Mouse (Mus musculus): Measurements from ENCODE around the gene Cct7. TPM values are rescaled to one million over a fixed set of nuclear protein-coding genes. Genes with fewer than 3 reads are reported as not detected.
"Not testable (repeated sequence)": the region's sequence is repeated elsewhere in the genome, so short reads cannot be mapped to it uniquely, and the experiment has no call there.

The Cct7 gene
- total RNA-seq (2021): 100 to 1,000 TPM; 310 to 311 TPM

DNA sequence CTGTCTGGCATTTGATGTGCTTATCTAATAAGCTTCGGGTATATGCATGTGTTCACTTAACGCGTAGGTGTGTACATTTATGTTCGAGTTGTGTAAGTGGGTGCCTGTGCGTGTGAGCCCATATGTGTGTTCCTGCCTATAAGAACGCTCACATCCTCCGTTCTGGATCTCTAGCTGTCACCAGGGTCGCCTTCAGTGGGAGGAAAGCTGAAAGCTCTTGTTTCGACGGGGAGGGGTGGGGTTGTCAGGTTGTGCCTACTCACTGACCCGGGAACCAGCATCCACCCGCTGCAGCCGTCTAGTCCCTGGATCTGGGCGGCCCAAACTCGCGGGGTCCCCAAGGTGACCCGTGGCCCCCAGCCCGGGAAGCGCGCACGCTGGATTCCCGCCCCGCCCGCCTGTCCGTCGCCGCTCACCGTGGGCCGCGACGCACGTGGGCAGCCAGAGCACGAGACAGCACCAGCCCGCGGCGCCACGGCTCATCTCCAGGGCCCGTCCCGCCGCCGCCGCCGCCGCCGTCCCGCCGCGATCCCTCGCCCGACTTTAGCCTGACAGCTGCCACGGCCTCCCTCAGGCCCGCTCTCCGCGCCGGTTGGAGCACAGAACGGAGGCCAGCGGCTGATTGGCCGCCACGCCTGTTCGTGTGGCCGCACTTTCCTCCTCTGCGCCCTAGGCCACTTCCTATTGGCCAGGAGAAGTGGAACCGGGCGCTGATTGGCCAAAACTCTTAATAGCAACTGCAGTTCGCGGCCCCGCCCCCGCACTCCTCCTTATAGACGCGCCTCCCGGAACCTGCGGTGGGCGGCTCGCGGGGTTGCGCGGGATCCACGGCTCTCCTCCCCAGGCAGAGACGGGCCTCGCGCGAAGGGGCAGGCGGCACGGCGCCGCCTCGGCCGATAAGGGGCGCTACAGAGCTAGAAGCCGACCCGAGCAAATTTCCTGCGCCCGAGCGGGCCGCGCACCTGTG, at the start of gene Cct7:
Gene Cct7, plus strand, starts transcription at position 818 of the 967 bp plus-strand sequence.
- peak; percentile 99 for DNase-seq
- intact Hi-C loops (cut with DNase I): no loop called here

DNA sequence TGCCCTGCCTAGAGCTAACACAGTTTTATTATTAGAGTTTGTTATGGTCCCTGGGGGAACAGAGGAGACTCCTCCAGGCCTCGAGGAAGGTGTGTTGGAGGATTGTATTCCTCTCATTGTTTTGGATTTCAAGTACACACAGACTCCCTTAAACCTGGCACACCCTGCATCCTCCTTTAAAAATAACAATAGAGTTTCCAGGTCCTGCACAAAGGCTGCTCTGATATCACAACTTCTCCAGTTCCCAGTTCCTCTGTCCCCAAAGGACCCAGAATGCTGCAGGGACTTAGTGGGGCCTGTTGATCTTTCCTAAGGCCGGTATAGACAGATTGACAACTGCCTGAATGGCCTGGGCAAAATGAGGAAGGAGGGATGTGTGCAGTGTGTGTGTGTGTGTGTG, 48.7 kb upstream of the Cct7 start:
- no peak for DNase-seq
- intact Hi-C loops (cut with DNase I): no loop called here

DNA sequence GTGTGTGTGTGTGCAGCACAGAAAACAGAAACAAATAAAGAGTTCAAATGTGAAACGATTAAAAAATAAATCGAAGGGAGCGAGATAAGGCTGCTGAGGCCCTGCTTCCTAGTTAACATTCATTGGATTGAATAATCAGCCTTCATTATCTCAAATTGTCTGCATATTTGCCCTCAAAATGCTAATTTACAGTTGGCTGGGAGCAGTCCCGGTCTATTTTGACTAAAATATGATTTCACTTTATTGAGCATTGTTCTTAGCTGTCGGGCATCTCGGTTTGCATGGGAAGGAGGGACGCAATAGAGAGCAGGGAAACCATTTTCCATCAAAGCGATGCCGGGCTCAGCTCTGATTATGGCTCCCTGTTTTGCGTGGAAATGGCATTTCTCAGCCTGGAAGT, 48.3 kb upstream of the Cct7 start:
- no peak for DNase-seq
- intact Hi-C loops (cut with DNase I): no loop called here

DNA sequence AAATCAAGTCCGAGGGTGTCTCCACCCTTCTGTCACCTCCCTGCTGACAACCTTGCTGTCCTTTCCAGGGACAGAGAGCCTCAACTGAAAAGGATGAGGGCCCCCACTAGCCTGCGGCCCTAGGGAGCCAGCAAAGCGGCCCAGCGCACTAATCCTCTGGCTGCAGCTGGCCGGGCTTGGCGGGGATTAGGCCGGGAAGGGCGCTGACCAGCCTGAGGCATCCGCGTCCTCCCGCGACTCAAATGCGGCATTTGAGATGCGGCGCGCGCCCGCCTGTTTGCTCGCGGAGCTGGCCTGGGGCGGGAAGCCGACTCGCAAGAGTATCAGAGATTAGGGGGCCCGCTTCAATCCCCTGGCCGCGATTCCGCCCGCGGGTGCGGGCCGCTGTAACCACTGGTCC, 42.3 kb upstream of the Cct7 start:
- no peak for DNase-seq
- intact Hi-C loops (cut with DNase I): no loop called here

DNA sequence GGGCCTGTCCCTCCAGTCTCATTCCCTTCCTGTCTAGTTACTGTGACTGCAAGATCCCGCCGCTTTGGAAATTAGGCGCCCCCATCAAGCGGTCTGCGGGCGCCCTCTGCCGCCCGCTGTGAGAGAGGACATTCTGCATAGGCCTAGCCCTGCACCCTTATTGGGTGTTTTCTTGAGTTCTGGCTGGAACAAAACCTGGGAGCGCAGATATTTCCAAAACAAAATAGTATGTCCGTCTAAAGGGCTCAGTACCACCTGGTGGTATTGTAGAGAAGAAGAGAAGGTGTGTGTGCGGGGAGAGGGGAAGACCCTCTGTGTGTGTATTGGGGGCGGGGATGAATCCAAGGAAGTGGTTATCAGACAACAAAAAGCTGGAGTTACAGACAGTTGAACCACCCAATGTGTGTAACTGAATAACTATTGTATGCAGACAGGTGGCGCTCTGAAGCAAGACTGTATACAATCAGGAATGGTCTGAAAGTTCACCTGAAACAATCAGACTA, 40.5 kb upstream of the Cct7 start:
- intact Hi-C loops (cut with DNase I): loop anchor here (2.0 kb wide), 1 partner anchor 250 kb away; no protein-coding TSS in a partner anchor
- DNase-seq: peak; percentile 61

DNA sequence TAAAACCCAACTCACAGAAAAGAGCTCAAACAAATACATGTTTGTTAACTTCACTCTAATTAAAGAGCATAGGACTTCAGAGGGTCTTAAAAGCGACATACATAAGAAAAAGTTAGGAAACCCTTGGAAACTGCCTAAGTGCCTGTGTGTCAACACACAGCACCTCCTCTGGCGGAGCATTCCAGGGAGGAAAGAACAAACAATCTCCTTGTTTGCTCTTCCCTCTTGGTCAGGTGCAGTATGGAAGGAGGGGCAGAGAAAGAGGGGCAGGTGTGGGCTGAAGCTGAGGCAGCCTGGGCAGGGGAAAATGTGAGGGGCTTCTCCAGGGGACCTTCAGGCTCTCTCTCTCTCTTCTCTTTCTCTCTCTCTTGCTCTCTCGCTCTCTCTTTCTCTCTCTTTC, 35.5 kb upstream of the Cct7 start:
- no peak for DNase-seq
- intact Hi-C loops (cut with DNase I): no loop called here

DNA sequence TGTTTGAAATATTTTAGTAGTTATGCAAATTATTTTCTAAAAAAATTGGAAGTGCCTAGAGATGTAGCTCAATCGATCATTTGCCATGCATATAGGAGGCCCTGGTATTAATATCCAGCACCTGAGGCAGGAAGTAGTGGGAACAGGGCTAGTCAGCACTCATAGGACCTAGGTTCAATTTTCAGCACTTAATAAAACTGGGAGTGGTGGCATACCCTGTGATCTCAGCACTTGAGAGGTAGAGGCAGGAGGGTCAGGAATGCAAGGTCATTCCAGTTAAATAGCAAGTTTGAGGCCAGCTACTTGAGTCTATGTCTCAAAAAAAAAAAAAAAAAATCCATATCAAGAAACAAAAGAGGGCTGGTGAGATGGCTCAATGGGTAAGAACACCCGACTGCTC, 32.2 kb upstream of the Cct7 start:
- intact Hi-C loops (cut with DNase I): no loop called here
- no peak for DNase-seq

DNA sequence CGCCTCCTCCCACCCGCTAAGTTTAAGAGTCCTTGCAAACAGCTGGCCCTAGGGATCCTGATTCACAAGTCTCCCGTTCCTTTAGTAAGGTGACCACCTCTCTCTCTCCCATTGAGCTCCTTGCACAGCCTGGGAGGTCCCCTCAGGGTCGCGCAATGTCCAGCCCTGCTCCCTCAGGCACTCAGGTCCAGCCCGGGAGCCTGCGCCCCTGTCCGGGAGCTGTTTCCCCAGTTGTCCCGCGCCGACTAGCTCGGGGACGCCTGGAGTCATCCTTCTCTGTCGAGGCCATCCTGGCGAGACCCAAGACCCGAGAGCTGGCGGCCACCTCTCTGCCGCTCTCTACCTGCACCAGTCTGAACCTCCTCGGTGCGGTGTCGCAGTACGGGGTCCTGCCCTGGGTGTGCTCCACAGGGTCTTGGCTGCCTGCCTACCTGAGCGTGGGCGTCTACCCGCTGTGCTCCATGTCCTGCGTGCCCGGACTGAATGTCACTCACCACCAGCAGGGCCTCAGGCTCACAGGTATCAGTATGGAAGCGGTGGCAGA, 27.4 kb upstream of the Cct7 start, which contains the start of gene Noto:
Gene Noto, plus strand, starts transcription at position 51 of the 544 bp plus-strand sequence.
- intact Hi-C loops (cut with DNase I): no loop called here

DNA sequence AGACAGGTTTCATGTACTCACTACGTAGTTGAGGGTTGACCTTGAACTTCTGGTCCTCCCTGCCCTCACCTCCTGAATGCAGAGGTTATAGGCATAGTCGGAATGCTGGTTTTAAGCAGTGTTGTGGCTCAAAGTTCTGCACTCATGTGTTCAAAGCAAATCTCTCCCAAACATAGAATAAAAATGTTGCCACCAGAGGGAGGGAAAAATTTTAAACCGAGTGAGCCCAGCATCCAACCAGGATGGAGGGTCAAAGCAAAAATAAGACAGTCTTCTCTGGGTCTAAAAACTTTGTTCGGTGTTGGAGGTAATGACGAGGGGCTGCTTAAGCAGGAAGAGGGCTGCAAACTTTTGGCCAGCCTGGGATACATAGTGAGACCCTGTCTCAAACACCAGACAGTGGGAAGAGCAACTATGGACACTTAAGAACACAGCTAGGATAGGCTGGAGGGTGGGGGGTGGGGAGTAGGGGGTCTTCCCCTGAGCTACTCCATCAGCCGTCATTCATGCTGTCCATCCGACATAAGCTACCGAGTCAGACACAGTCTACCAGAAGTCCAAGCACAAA, 20.0 kb upstream of the Cct7 start:
- DNase-seq: no peak
- intact Hi-C loops (cut with DNase I): no loop called here

More for the DNA sequence above, 27.4 kb upstream of the Cct7 start, which contains the start of gene Noto:
- DNase-seq: no peak

DNA sequence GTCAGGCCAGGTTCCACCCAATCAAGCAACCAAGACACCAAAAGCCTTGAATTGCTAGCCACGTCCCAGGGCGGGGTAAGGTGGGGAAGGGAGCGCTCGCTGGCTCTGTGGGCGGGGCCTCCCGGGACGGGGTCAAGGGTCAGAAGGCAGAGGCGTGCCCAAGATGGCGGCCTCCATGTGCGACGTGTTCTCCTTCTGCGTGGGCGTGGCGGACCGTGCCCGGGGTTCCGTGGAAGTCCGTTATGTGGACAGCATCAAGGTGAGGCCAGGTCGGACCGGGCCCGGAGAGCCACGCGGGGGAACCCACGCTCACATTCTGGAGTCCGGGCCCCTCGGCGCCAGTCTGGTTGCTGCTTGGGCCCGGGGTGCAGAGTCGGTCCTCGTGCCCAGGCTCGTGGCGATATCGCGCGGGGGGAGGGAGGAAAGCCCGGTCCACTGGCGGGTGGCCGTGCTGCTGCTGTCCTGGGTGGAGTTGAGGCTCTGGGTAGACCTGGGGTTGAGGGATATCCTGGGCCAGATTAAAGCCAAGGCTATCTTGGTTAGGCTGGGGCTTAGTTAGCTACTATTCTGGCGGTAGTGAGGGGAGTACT, 19.4 kb upstream of the Cct7 start, which contains the start of gene Smyd5:
Gene Smyd5, plus strand, starts transcription at position 148 of the 590 bp plus-strand sequence.
- intact Hi-C loops (cut with DNase I): no loop called here

DNA sequence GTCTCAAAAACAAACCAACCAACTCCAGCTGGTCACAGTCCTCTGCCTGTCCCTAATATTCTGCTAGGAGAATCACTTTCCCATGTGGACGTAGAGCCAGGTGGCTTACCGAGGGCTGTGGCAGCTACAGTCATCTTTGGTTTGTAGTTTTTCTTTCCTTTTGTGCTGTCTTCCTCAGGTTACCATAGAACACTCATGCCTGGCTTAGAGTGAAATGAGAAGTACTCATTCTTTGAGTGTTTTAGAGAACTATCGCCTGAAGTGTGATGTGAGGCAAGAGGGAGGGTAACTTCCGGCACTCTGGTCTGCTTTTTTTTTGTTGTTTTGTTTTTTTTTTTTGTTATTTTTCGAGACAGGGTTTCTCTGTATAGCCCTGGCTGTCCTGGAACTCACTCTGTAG, 17.4 kb upstream of the Cct7 start:
- DNase-seq: no peak
- intact Hi-C loops (cut with DNase I): no loop called here

More for the DNA sequence above, 19.4 kb upstream of the Cct7 start, which contains the start of gene Smyd5:
- peak; percentile 83 for DNase-seq

DNA sequence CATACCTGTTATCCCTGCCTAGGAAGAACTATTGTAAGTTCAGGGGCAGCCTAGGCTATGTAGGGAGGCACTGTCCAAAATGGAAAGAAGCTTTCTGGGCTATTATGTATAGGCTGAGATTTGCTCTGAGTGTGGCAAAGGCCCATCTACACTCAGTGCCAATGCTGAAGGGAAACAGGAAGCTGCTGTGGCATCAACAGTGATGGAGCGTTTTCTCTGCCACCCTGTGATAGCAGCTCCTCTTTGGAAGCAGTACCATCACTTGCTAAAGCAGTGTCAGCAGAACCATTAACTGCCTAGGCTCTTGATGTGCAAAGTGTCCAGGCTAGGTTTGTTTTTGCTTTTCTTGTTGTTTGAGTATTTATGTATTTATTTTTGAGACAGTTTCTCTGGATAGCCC, 15.1 kb upstream of the Cct7 start:
- intact Hi-C loops (cut with DNase I): no loop called here
- no peak for DNase-seq

DNA sequence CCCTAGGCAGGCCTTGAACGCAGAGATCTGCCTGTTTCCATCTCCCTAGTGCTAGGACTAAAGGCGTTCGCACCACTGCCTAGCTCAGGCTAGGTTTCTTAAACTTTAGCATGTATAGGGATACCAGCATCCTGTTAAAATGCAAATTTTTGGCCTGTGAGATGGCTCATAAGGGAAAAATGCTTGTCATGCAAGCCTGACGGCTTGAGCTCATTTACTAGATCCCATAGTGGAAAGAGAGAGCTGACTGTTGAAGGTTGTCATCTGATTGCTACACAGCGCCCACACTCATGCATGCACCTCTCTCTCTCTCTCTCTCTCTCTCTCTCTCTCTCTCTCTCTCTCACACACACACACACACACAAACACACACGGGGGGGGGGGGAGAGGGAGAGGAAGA, 14.7 kb upstream of the Cct7 start:
- intact Hi-C loops (cut with DNase I): no loop called here
- DNase-seq: no peak

DNA sequence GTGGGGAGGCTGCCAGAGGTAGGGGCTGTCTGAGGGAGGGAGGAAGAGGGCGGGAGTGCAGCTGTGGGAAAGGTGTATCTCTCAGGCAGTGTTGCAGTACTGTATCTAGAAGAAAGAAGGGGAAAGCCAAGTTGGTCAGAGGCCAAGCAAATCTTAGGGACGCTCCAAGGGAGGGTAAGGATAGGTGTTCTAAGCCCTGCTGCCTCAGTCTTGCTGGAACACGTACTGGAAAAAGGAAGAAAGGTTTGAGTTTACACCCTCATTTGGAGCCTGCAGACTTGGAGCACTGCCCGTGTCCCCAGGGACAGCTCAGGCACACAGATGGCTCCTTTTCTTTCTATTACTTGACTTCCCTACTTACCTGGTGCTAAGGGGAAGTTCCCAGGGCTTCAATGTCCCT, 10.2 kb upstream of the Cct7 start:
- intact Hi-C loops (cut with DNase I): no loop called here
- no peak for DNase-seq

DNA sequence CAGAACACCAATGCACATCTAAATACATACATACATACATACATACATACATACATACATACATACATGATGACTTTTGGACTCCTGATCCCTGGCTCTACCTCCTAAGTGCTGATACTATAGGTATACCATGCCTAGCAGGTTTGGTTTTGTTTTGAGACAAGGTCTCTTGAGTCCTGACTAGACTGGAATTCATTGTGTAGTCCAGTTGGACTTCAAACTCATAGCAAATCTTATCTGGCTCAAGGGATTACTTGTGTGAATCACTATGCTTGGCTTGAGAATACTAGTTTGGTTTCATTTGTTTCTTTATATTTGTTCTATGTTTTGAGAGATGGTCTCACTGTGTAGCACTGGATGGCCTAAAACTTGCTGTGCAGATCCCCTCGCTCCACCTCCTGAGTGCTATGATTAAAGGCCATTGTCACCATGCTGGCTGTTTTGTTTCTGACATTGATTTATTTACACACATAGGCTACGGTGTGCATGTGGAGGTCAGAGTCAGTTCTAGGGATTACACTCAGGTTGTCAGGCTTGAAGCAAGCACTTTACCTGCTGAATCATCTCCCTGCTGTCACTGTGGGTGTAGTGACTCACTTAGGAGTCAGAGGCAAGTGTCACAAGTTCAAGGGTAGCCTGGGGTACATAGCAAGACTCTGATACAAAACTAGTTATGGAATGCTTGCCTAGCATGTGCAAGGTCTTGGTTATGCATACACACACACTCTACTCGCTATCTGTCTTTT, 7.7 kb upstream of the Cct7 start:
- no peak for DNase-seq
- intact Hi-C loops (cut with DNase I): no loop called here

DNA sequence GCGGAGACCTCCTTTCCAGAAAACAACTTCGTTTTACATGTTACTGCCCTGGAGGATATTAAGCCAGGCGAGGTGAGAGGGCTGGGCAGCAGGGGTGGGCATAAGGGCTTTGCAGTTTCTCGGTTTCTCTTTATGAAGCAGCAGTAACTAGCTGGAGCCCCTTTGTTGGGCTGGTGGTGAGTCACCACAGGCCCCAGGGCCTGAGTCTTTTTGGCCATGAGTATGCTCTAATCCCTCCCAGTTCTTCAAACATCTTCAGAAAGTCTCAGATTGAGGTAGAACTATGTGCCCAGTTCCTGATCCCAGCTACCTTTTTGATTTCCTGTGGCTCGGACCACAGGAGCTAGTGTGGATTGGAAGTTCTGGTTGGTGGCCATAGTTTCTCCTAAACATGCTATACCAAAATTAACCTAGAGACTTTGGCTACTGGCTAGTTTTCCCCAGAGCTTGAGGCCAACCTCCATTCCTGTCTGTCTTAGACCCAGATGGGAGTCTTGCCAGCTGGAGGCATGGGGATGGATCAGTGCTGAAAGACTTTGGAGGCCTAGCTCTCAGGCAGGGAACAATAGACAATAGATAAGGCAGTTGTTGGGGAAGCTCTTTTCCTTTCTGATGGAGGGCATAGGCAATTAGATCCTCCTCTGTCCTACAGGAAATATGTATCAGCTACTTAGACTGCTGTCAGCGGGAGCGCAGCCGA, 6.9 kb upstream of the Cct7 start:
- DNase-seq: no peak
- intact Hi-C loops (cut with DNase I): no loop called here

DNA sequence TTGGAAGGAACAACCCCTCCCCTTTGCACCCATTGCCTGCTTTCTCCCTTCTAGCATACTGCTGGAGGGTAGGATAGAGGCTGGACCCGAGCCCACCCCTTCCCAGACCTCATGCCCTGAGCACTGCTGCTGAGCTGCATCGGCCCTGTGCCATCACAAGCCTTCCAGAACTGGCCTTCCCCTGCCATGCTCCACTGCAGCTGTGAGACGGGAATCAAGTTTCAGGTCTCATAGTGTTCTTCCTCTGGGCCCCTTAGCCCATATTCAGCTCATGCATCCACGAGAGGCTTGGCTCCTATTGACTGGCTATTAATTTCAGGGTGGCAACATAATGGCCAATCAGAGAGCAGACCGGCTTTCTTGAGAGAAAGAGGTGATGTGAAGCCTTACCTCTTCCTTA, 6.0 kb upstream of the Cct7 start:
- intact Hi-C loops (cut with DNase I): no loop called here
- no peak for DNase-seq

DNA sequence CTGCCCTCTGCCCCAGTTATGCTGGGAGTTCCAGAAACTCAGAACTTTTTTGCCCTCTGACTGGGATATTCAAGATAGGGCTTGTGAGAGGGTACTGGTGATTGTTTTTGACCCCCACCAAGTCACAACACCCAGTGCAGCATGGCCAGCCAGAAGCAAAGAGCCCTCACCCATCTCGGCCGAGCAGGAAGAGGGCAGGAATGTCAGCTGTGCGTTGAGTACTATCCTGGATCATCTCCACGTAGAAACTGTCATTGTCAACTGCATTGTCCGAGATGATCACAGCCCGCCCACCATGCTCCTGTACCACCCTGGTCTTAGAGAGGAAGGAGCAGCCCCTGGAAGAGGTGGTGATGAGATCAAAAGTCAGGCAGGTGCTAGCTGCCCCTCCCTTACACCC, 4.0 kb upstream of the Cct7 start:
- DNase-seq: no peak
- intact Hi-C loops (cut with DNase I): no loop called here

DNA sequence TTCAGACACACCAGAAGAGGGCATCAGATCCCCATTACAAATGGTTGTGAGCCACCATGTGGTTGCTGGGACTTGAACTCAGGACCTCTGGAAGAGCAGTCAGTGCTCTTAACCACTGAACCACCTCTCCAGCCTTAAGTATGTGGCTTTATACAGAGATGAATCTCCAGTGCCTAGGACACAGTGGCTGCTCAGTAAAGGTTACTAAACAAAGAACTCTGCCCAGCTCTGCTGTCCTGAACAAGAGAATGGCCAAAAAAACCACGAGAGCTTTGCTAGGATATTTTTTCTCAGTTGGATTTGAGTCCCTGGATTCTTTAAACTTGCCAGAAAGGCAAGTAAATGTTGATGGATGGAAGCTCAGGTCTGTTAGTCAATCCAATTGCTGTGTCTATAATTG, 1.2 kb upstream of the Cct7 start:
- DNase-seq; intact Hi-C loops (cut with DNase I): not testable (repeated sequence)
